In genomic region chr8:84970913-84971312, GRCm38 (mm10) we compare ENCODE assay signal across 8 mouse cellular contexts. TPM values are rescaled to one million over a fixed set of nuclear protein-coding genes. Genes with fewer than 3 reads are reported as not detected.
DNase-seq lines count a peak whose midpoint lies in the region; ATAC-seq and TF ChIP-seq lines count a peak whose summit lies in the region.

No protein-coding gene starts in this region.

- intact Hi-C loops in heart, postnatal 25 days (cut with DNase I): no loop called here
- intact Hi-C loops in left cerebral cortex, postnatal 10 days (cut with DNase I): loop anchor here (5.0 kb wide), 1 partner anchor 61 kb away; no protein-coding TSS in a partner anchor

- no peak overlapping the region for H3K27ac ChIP-seq in heart, embryonic 15.5 days
- peak overlapping the region; percentile 97 for H3K27ac ChIP-seq in embryonic facial prominence, embryonic 10.5 days (replicated peaks)
- H3K27ac ChIP-seq in intestine, embryonic 14.5 days (ENCODE audit: low read depth): no peak overlapping the region

- peak overlapping the region; percentile 63 for H3K4me3 ChIP-seq in heart, embryonic 15.5 days
- peak overlapping the region; percentile 80 for H3K4me3 ChIP-seq in embryonic facial prominence, embryonic 10.5 days
- H3K4me3 ChIP-seq in intestine, embryonic 14.5 days (ENCODE audit: low read depth, low read length): peak overlapping the region; percentile 68
- H3K4me3 ChIP-seq in myocyte: peak overlapping the region; percentile 99

- H3K4me1 ChIP-seq in heart, embryonic 15.5 days (replicated peaks): peaks cover 42% of the 10 kb centered on the region
- H3K4me1 ChIP-seq in embryonic facial prominence, embryonic 10.5 days: peaks cover 64% of the 10 kb centered on the region
- peaks cover 29% of the 10 kb centered on the region for H3K4me1 ChIP-seq in intestine, embryonic 14.5 days (replicated peaks; ENCODE audit: control insufficient read depth, insufficient read depth, low read length)

- H3K4me2 ChIP-seq in heart, embryonic 15.5 days: peak overlapping the region; percentile 80
- peak overlapping the region; percentile 87 for H3K4me2 ChIP-seq in intestine, embryonic 14.5 days (ENCODE audit: low read length)
- peak overlapping the region; percentile 71 for H3K4me2 ChIP-seq in myocyte (ENCODE audit: low read depth)

- no peak overlapping the region for H3ac ChIP-seq in myocyte (ENCODE audit: control insufficient read depth, insufficient read length)

- WGBS in heart, embryonic 15.5 days: 42% methylated on average over 5 of the region's 5 CpGs
- 69% methylated on average over 5 of the region's 5 CpGs for WGBS in embryonic facial prominence, embryonic 10.5 days
- WGBS in intestine, embryonic 14.5 days: 60% methylated on average over 5 of the region's 5 CpGs

- no peak for TF ChIP-seq POLR2A in myocyte (IDR thresholded peaks at IDR 0.05; ENCODE audit: insufficient read length, low read depth)

- H3K79me2 ChIP-seq in myocyte (ENCODE audit: control insufficient read depth, insufficient read depth): peaks cover 14% of the 10 kb centered on the region

- H3K27me3 ChIP-seq in heart, embryonic 15.5 days: no peaks in the 10 kb centered on the region
- H3K27me3 ChIP-seq in embryonic facial prominence, embryonic 10.5 days (replicated peaks; ENCODE audit: low read depth, poor library complexity, severe bottlenecking): no peaks in the 10 kb centered on the region
- no peaks in the 10 kb centered on the region for H3K27me3 ChIP-seq in intestine, embryonic 14.5 days (replicated peaks; ENCODE audit: control insufficient read depth, insufficient read depth, low read length)
- H3K27me3 ChIP-seq in myocyte (ENCODE audit: control insufficient read depth, insufficient read depth, insufficient read length): no peaks in the 10 kb centered on the region

- H3K9ac ChIP-seq in heart, embryonic 15.5 days: peak overlapping the region; percentile 87
- peak overlapping the region; percentile 87 for H3K9ac ChIP-seq in intestine, embryonic 14.5 days (ENCODE audit: low read length)

- H3K36me3 ChIP-seq in heart, embryonic 15.5 days: peaks cover 31% of the 10 kb centered on the region
- peaks cover 50% of the 10 kb centered on the region for H3K36me3 ChIP-seq in embryonic facial prominence, embryonic 10.5 days (replicated peaks)
- H3K36me3 ChIP-seq in intestine, embryonic 14.5 days (ENCODE audit: control insufficient read depth, insufficient read depth, low read length): peaks cover 47% of the 10 kb centered on the region
- peaks cover 7% of the 10 kb centered on the region for H3K36me3 ChIP-seq in myocyte (ENCODE audit: control insufficient read depth, insufficient read depth)

- DNase-seq in heart, postnatal 25 days (ENCODE audit: low spot score): no peak
- DNase-seq in embryonic facial prominence, embryonic 10.5 days (ENCODE audit: low spot score): no peak
- DNase-seq in intestine, embryonic 14.5 days (ENCODE audit: low spot score): no peak
- no peak for DNase-seq in left cerebral cortex, postnatal 10 days (ENCODE audit: extremely low spot score in 1 of 2, low spot score in 2 of 2)
- DNase-seq in adrenal gland, adult 8-10 months: no peak
- DNase-seq in thymus, postnatal 25 days: no peak

- ATAC-seq in heart, embryonic 15.5 days (replicated peaks; ENCODE audit: insufficient number of reproducible peaks, insufficient read depth, low FRiP score, low read depth): no peak
- no peak for ATAC-seq in intestine, embryonic 14.5 days (replicated peaks; ENCODE audit: low FRiP score, low TSS enrichment, low read depth)

- no peaks in the 10 kb centered on the region for H3K9me3 ChIP-seq in heart, embryonic 15.5 days (replicated peaks)
- no peaks in the 10 kb centered on the region for H3K9me3 ChIP-seq in embryonic facial prominence, embryonic 10.5 days
- no peaks in the 10 kb centered on the region for H3K9me3 ChIP-seq in intestine, embryonic 14.5 days (ENCODE audit: control insufficient read depth, low read length)

TF ChIP-seq in myocyte, 11 proteins besides CTCF, POLR2A, EP300 and RAD21:
- TF ChIP-seq MAX (IDR thresholded peaks at IDR 0.05; ENCODE audit: low read depth): no peak
- TF ChIP-seq REST (IDR thresholded peaks at IDR 0.05; ENCODE audit: insufficient read depth, insufficient read length): no peak
- no peak for TF ChIP-seq MYOG (IDR thresholded peaks at IDR 0.05; ENCODE audit: control insufficient read depth in 1 of 3, insufficient read depth in 1 of 3, insufficient read length in 2 of 3, low read depth in 2 of 3)
- TF ChIP-seq TCF12 (IDR thresholded peaks at IDR 0.05; ENCODE audit: insufficient read depth, poor library complexity, severe bottlenecking): no peak
- no peak for TF ChIP-seq USF1 (IDR thresholded peaks at IDR 0.05; ENCODE audit: low read depth)
- TF ChIP-seq MYOD1 (IDR thresholded peaks at IDR 0.05; ENCODE audit: control insufficient read depth in 1 of 3, insufficient read length in 2 of 3, low read depth in 2 of 3): no peak
- no peak for TF ChIP-seq E2F4 (IDR thresholded peaks at IDR 0.05; ENCODE audit: insufficient read depth)
- TF ChIP-seq CEBPB (IDR thresholded peaks at IDR 0.05; ENCODE audit: insufficient read depth, poor library complexity, severe bottlenecking): no peak
- no peak for TF ChIP-seq SRF (IDR thresholded peaks at IDR 0.05; ENCODE audit: control insufficient read depth, insufficient read length, low read depth)
- TF ChIP-seq POLR2AphosphoS2 (IDR thresholded peaks at IDR 0.05; ENCODE audit: insufficient read length, low read depth): no peak
- TF ChIP-seq TCF3 (IDR thresholded peaks at IDR 0.05; ENCODE audit: insufficient read length, low read depth): no peak

RNA-seq across cellular contexts. Expression of gene Rnaseh2a, which starts 1.3 kb away (rescaled TPM):
- 62.9 and 83.7 TPM in 2 replicates for polyA plus RNA-seq in heart, embryonic 15.5 days (2015; fragmentation: Nextera tagmentation; extraction: Ambion mirVana)
- total RNA-seq in heart, postnatal 25 days (2021): 10 to 100 TPM; 45.2 to 48.2 TPM
- polyA plus RNA-seq in embryonic facial prominence, embryonic 10.5 days (2016; fragmentation: Nextera tagmentation; extraction: Ambion mirVana): 147 and 148 TPM in 2 replicates
- polyA plus RNA-seq in intestine, embryonic 14.5 days (2014; fragmentation: Nextera tagmentation; extraction: Ambion mirVana): 132 and 141 TPM in 2 replicates
- polyA plus RNA-seq in myocyte (2012; fragmentation: generic; extraction: Trizol): 74.1 TPM
- 10 to 100 TPM; 41.0 to 44.2 TPM for total RNA-seq in left cerebral cortex, postnatal 10 days (2021)
- total RNA-seq in adrenal gland, adult 8-10 months (2022): 100 to 1,000 TPM in 3 of 4 experiments, 10 to 100 TPM in 1; 89.0 to 142 (median 110) TPM

RNA-seq across cellular contexts. Expression of gene Prdx2, which starts 1.5 kb away (rescaled TPM):
- polyA plus RNA-seq in heart, embryonic 15.5 days (2015; fragmentation: Nextera tagmentation; extraction: Ambion mirVana): 596 and 644 TPM in 2 replicates
- total RNA-seq in heart, postnatal 25 days (2021): 100 to 1,000 TPM; 650 to 659 TPM
- 1,193 and 1,272 TPM in 2 replicates for polyA plus RNA-seq in embryonic facial prominence, embryonic 10.5 days (2016; fragmentation: Nextera tagmentation; extraction: Ambion mirVana)
- 771 and 821 TPM in 2 replicates for polyA plus RNA-seq in intestine, embryonic 14.5 days (2014; fragmentation: Nextera tagmentation; extraction: Ambion mirVana)
- polyA plus RNA-seq in myocyte (2012; fragmentation: generic; extraction: Trizol): 432 TPM
- total RNA-seq in left cerebral cortex, postnatal 10 days (2021): 100 to 1,000 TPM; 507 to 518 TPM
- 100 to 1,000 TPM; 651 to 758 (median 708) TPM for total RNA-seq in adrenal gland, adult 8-10 months (2022)

RNA-seq across cellular contexts. Expression of gene Gm49661, which starts 1.7 kb away (rescaled TPM):
- not detected in 2 replicates for polyA plus RNA-seq in heart, embryonic 15.5 days (2015; fragmentation: Nextera tagmentation; extraction: Ambion mirVana)
- not detected for total RNA-seq in heart, postnatal 25 days (2021)
- polyA plus RNA-seq in embryonic facial prominence, embryonic 10.5 days (2016; fragmentation: Nextera tagmentation; extraction: Ambion mirVana): not detected in 2 replicates
- polyA plus RNA-seq in intestine, embryonic 14.5 days (2014; fragmentation: Nextera tagmentation; extraction: Ambion mirVana): not detected in 2 replicates
- polyA plus RNA-seq in myocyte (2012; fragmentation: generic; extraction: Trizol): not detected
- not detected for total RNA-seq in left cerebral cortex, postnatal 10 days (2021)
- 1 to 10 TPM in 2 of 4 experiments, not detected in 2; 1.7 to 2.3 TPM for total RNA-seq in adrenal gland, adult 8-10 months (2022)

RNA-seq across cellular contexts. Expression of gene Junb, which starts 7.6 kb away (rescaled TPM):
- polyA plus RNA-seq in heart, embryonic 15.5 days (2015; fragmentation: Nextera tagmentation; extraction: Ambion mirVana): 11.0 and 16.6 TPM in 2 replicates
- total RNA-seq in heart, postnatal 25 days (2021): 10 to 100 TPM; 13.8 to 17.2 TPM
- 6.6 and 6.7 TPM in 2 replicates for polyA plus RNA-seq in embryonic facial prominence, embryonic 10.5 days (2016; fragmentation: Nextera tagmentation; extraction: Ambion mirVana)
- polyA plus RNA-seq in intestine, embryonic 14.5 days (2014; fragmentation: Nextera tagmentation; extraction: Ambion mirVana): 14.4 and 17.2 TPM in 2 replicates
- 140 TPM for polyA plus RNA-seq in myocyte (2012; fragmentation: generic; extraction: Trizol)
- 10 to 100 TPM; 29.9 to 33.0 TPM for total RNA-seq in left cerebral cortex, postnatal 10 days (2021)
- 100 to 1,000 TPM in 1 of 4 experiments, 10 to 100 TPM in 3; 39.9 to 211 (median 52.4) TPM for total RNA-seq in adrenal gland, adult 8-10 months (2022)

RNA-seq across cellular contexts. Expression of gene Hook2, which starts 19.5 kb away (rescaled TPM):
- polyA plus RNA-seq in heart, embryonic 15.5 days (2015; fragmentation: Nextera tagmentation; extraction: Ambion mirVana): 5.3 and 8.8 TPM in 2 replicates
- 1 to 10 TPM; 2.0 to 2.1 TPM for total RNA-seq in heart, postnatal 25 days (2021)
- 19.5 and 20.0 TPM in 2 replicates for polyA plus RNA-seq in embryonic facial prominence, embryonic 10.5 days (2016; fragmentation: Nextera tagmentation; extraction: Ambion mirVana)
- polyA plus RNA-seq in intestine, embryonic 14.5 days (2014; fragmentation: Nextera tagmentation; extraction: Ambion mirVana): 36.0 and 40.7 TPM in 2 replicates
- polyA plus RNA-seq in myocyte (2012; fragmentation: generic; extraction: Trizol): 9.3 TPM
- total RNA-seq in left cerebral cortex, postnatal 10 days (2021): 10 to 100 TPM; 13.4 to 13.9 TPM
- total RNA-seq in adrenal gland, adult 8-10 months (2022): 10 to 100 TPM in 2 of 4 experiments, 1 to 10 TPM in 2; 6.2 to 12.7 (median 10.5) TPM
